Mouse (Mus musculus): ENCODE measurements around the gene Kcna3.

Gene Kcna3

GRCm38 (mm10) chr3:107066165-107066850 lies 30.3 kb downstream of the Kcna3 start:
- no peak for DNase-seq

- DNase-seq: no peak
Measured at GRCm38 (mm10) chr3:107067245-107067644, 31.3 kb downstream of the Kcna3 start.

GRCm38 (mm10) chr3:107073863-107074262 lies 37.9 kb downstream of the Kcna3 start:
- DNase-seq: no peak

GRCm38 (mm10) chr3:107075705-107076104 lies 39.7 kb downstream of the Kcna3 start:
- no peak for DNase-seq

GRCm38 (mm10) chr3:107076658-107077057 lies 40.7 kb downstream of the Kcna3 start:
- DNase-seq: peak; percentile 54 to 68

GRCm38 (mm10) chr3:107077101-107077500 lies 41.1 kb downstream of the Kcna3 start:
- DNase-seq: no peak

- DNase-seq: no peak
Measured at GRCm38 (mm10) chr3:107080803-107081202, 44.8 kb downstream of the Kcna3 start.

- DNase-seq: no peak
Measured at GRCm38 (mm10) chr3:107081227-107081626, 45.3 kb downstream of the Kcna3 start.

- no peak for DNase-seq
Measured at GRCm38 (mm10) chr3:107084586-107084985, 48.6 kb downstream of the Kcna3 start.

- no peak for DNase-seq
Measured at GRCm38 (mm10) chr3:107087410-107087809, 51.4 kb downstream of the Kcna3 start.

Data from lung, adult 18-20 months (tissue).